ENCODE assay signal across 8 mouse cellular contexts in the genomic region with DNA sequence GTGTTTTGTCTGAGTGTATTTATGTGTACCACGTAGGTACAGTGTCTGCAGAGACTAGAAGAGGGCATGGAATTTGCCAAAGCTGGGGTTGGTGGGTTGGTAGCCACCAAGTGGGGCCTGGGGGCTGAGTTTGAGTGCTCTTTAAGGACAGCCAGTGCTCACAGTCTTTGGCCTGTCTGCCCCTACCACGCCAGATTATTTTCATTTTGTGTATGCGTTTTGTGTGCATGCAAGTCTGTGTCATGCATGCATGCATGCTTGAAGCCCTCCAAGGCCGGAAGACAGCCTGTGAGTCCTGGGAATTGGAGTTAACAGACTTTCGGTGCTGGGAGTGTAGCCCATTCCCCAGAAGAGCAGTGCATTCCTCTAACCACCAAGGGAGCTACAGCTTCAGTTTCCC. TPM values are rescaled to one million over a fixed set of nuclear protein-coding genes. Genes with fewer than 3 reads are reported as not detected.
A peak's percentile ranks its signal among the peaks of the same experiment; 100 is the strongest.
DNase-seq lines count a peak whose midpoint lies in the region; ATAC-seq and TF ChIP-seq lines count a peak whose summit lies in the region.

No protein-coding gene starts in this region.

- TF ChIP-seq EP300 in heart, postnatal 0 days (IDR thresholded peaks at IDR 0.05; ENCODE audit: low read depth): no peak

- ATAC-seq in heart, postnatal 0 days (ENCODE audit: insufficient read depth, low read depth): no peak
- ATAC-seq in hindbrain, embryonic 14.5 days (ENCODE audit: low FRiP score): no peak
- ATAC-seq in midbrain, embryonic 12.5 days (ENCODE audit: low FRiP score, low read depth): no peak

- no peak for DNase-seq in heart, postnatal 0 days (ENCODE audit: low spot score)
- no peak for DNase-seq in heart, adult 18-20 months
- no peak for DNase-seq in hindbrain, embryonic 14.5 days (ENCODE audit: low spot score)
- DNase-seq in layer of hippocampus, postnatal 36 days: no peak
- DNase-seq in cerebellum, adult 9-11 months: no peak
- no peak for DNase-seq in frontal cortex, postnatal 36 days (ENCODE audit: low spot score in 2 of 2)

- peak overlapping the region; percentile 91 for H3K4me2 ChIP-seq in heart, postnatal 0 days (ENCODE audit: low read depth, low read length)
- H3K4me2 ChIP-seq in hindbrain, embryonic 14.5 days (replicated peaks): peak overlapping the region; percentile 78
- peak overlapping the region; percentile 80 for H3K4me2 ChIP-seq in midbrain, embryonic 12.5 days (replicated peaks)

- H3K27me3 ChIP-seq in heart, postnatal 0 days (ENCODE audit: control insufficient read depth, insufficient read depth, low read length): no peaks in the 10 kb centered on the region
- no peaks in the 10 kb centered on the region for H3K27me3 ChIP-seq in hindbrain, embryonic 14.5 days (ENCODE audit: control insufficient read depth, insufficient read depth, low read length)
- no peaks in the 10 kb centered on the region for H3K27me3 ChIP-seq in midbrain, embryonic 12.5 days

- TF ChIP-seq CTCF in heart, postnatal 0 days (IDR thresholded peaks at IDR 0.05; ENCODE audit: low read depth): no peak

- peaks cover 18% of the 10 kb centered on the region for H3K4me1 ChIP-seq in heart, postnatal 0 days (ENCODE audit: control insufficient read depth, insufficient read depth)
- H3K4me1 ChIP-seq in brown adipose tissue, adult 24 weeks (ENCODE audit: control insufficient read depth, insufficient read depth, insufficient read length, low read length): peaks cover 23% of the 10 kb centered on the region
- peaks cover 16% of the 10 kb centered on the region for H3K4me1 ChIP-seq in hindbrain, embryonic 14.5 days (replicated peaks; ENCODE audit: control insufficient read depth, insufficient read depth, low read length)
- peaks cover 31% of the 10 kb centered on the region for H3K4me1 ChIP-seq in midbrain, embryonic 12.5 days

- no peak overlapping the region for H3K27ac ChIP-seq in heart, postnatal 0 days (ENCODE audit: low read depth)
- H3K27ac ChIP-seq in brown adipose tissue, adult 24 weeks (replicated peaks; ENCODE audit: low read depth, low read length): no peak overlapping the region; the same call in 1 of the 2 replicates
- H3K27ac ChIP-seq in hindbrain, embryonic 14.5 days: no peak overlapping the region
- no peak overlapping the region for H3K27ac ChIP-seq in midbrain, embryonic 12.5 days (replicated peaks)

- WGBS in heart, postnatal 0 days: 70% methylated on average over 5 of the region's 5 CpGs
- WGBS in hindbrain, embryonic 14.5 days: 86% methylated on average over 5 of the region's 5 CpGs
- WGBS in midbrain, embryonic 12.5 days: 87% methylated on average over 5 of the region's 5 CpGs

- H3K9ac ChIP-seq in heart, postnatal 0 days (replicated peaks; ENCODE audit: low read depth, low read length): 0 out of 2 replicates have a peak overlapping the region, but pooled peaks have one; percentile 97
- peak overlapping the region; percentile 95; the same call in 1 of the 2 replicates for H3K9ac ChIP-seq in hindbrain, embryonic 14.5 days
- H3K9ac ChIP-seq in midbrain, embryonic 12.5 days (replicated peaks): peak overlapping the region; percentile 84; the same call in 1 of the 2 replicates

- H3K36me3 ChIP-seq in heart, postnatal 0 days (replicated peaks; ENCODE audit: control insufficient read depth, insufficient read depth, low read length): peaks cover 47% of the 10 kb centered on the region
- peaks cover 47% of the 10 kb centered on the region for H3K36me3 ChIP-seq in hindbrain, embryonic 14.5 days (replicated peaks; ENCODE audit: control insufficient read depth, insufficient read depth)
- H3K36me3 ChIP-seq in midbrain, embryonic 12.5 days: peaks cover 47% of the 10 kb centered on the region

- H3K4me3 ChIP-seq in heart, postnatal 0 days (ENCODE audit: low read depth, low read length): peak overlapping the region; percentile 89; the same call in 1 of the 2 replicates
- H3K4me3 ChIP-seq in brown adipose tissue, adult 24 weeks (ENCODE audit: insufficient read depth, low read depth, low read length): peak overlapping the region; percentile 90
- H3K4me3 ChIP-seq in hindbrain, embryonic 14.5 days (replicated peaks; ENCODE audit: low read length): 0 out of 2 replicates have a peak overlapping the region, but pooled peaks have one; percentile 91
- H3K4me3 ChIP-seq in midbrain, embryonic 12.5 days: peak overlapping the region; percentile 73; the same call in 1 of the 2 replicates

- H3K9me3 ChIP-seq in heart, postnatal 0 days (replicated peaks; ENCODE audit: control insufficient read depth, low read length): no peaks in the 10 kb centered on the region
- no peaks in the 10 kb centered on the region for H3K9me3 ChIP-seq in hindbrain, embryonic 14.5 days (ENCODE audit: control insufficient read depth, low read length)
- H3K9me3 ChIP-seq in midbrain, embryonic 12.5 days: no peaks in the 10 kb centered on the region

RNA-seq across cellular contexts. Expression of gene Gpx4, which starts 8.4 kb away (rescaled TPM):
- 490 and 500 TPM in 2 replicates for total RNA-seq in heart, postnatal 0 days (2014; rRNA removed; ENCODE audit: low replicate concordance)
- polyA plus RNA-seq in heart, postnatal 0 days (2015; fragmentation: Nextera tagmentation; extraction: Ambion mirVana): 874 and 900 TPM in 2 replicates
- 1,000 to 10,000 TPM in 1 of 2 experiments, 100 to 1,000 TPM in 1; 983 to 1,022 TPM for total RNA-seq in heart, adult 18-20 months (2021)
- polyA plus RNA-seq in brown adipose tissue, adult 24 weeks (2012; ENCODE audit: insufficient read depth, insufficient read length, missing spikeins): 2,282 and 3,621 TPM in 2 replicates
- polyA plus RNA-seq in hindbrain, embryonic 14.5 days (2014; fragmentation: Nextera tagmentation; extraction: Ambion mirVana): 556 and 557 TPM in 2 replicates
- polyA plus RNA-seq in midbrain, embryonic 12.5 days (2016; fragmentation: Nextera tagmentation; extraction: Ambion mirVana): 483 and 524 TPM in 2 replicates
- 100 to 1,000 TPM; 445 to 446 TPM for total RNA-seq in layer of hippocampus, postnatal 36 days (2021)

RNA-seq across cellular contexts. Expression of gene Polr2e, which starts 15.8 kb away (rescaled TPM):
- total RNA-seq in heart, postnatal 0 days (2014; rRNA removed; ENCODE audit: low replicate concordance): 70.6 and 106 TPM in 2 replicates
- 120 and 123 TPM in 2 replicates for polyA plus RNA-seq in heart, postnatal 0 days (2015; fragmentation: Nextera tagmentation; extraction: Ambion mirVana)
- 10 to 100 TPM; 92.9 to 97.6 TPM for total RNA-seq in heart, adult 18-20 months (2021)
- polyA plus RNA-seq in brown adipose tissue, adult 24 weeks (2012; ENCODE audit: insufficient read depth, insufficient read length, missing spikeins): 78.3 and 85.8 TPM in 2 replicates
- polyA plus RNA-seq in hindbrain, embryonic 14.5 days (2014; fragmentation: Nextera tagmentation; extraction: Ambion mirVana): 142 and 150 TPM in 2 replicates
- 172 and 173 TPM in 2 replicates for polyA plus RNA-seq in midbrain, embryonic 12.5 days (2016; fragmentation: Nextera tagmentation; extraction: Ambion mirVana)
- 10 to 100 TPM; 74.8 to 86.0 TPM for total RNA-seq in layer of hippocampus, postnatal 36 days (2021)

RNA-seq across cellular contexts. Expression of gene Arhgap45, which starts 38.9 kb away (rescaled TPM):
- 3.9 and 11.0 TPM in 2 replicates for total RNA-seq in heart, postnatal 0 days (2014; rRNA removed; ENCODE audit: low replicate concordance)
- 1.9 TPM in 2 replicates for polyA plus RNA-seq in heart, postnatal 0 days (2015; fragmentation: Nextera tagmentation; extraction: Ambion mirVana)
- total RNA-seq in heart, adult 18-20 months (2021): 1 to 10 TPM; 3.1 to 8.7 TPM
- polyA plus RNA-seq in brown adipose tissue, adult 24 weeks (2012; ENCODE audit: insufficient read depth, insufficient read length, missing spikeins): 1.8 and 2.6 TPM in 2 replicates
- polyA plus RNA-seq in hindbrain, embryonic 14.5 days (2014; fragmentation: Nextera tagmentation; extraction: Ambion mirVana): 1.1 and 1.7 TPM in 2 replicates
- polyA plus RNA-seq in midbrain, embryonic 12.5 days (2016; fragmentation: Nextera tagmentation; extraction: Ambion mirVana): 4.5 and 5.6 TPM in 2 replicates
- total RNA-seq in layer of hippocampus, postnatal 36 days (2021): 1 to 10 TPM; 3.2 to 4.2 TPM

RNA-seq across cellular contexts. Expression of gene Sbno2, which starts 50.0 kb away (rescaled TPM):
- 21.1 and 22.0 TPM in 2 replicates for total RNA-seq in heart, postnatal 0 days (2014; rRNA removed; ENCODE audit: low replicate concordance)
- 5.9 and 6.3 TPM in 2 replicates for polyA plus RNA-seq in heart, postnatal 0 days (2015; fragmentation: Nextera tagmentation; extraction: Ambion mirVana)
- total RNA-seq in heart, adult 18-20 months (2021): 10 to 100 TPM in 1 of 2 experiments, 1 to 10 TPM in 1; 9.0 to 10.1 TPM
- 14.3 and 16.2 TPM in 2 replicates for polyA plus RNA-seq in brown adipose tissue, adult 24 weeks (2012; ENCODE audit: insufficient read depth, insufficient read length, missing spikeins)
- polyA plus RNA-seq in hindbrain, embryonic 14.5 days (2014; fragmentation: Nextera tagmentation; extraction: Ambion mirVana): 12.3 and 12.6 TPM in 2 replicates
- polyA plus RNA-seq in midbrain, embryonic 12.5 days (2016; fragmentation: Nextera tagmentation; extraction: Ambion mirVana): 14.7 and 15.7 TPM in 2 replicates
- 10 to 100 TPM; 17.2 to 20.7 TPM for total RNA-seq in layer of hippocampus, postnatal 36 days (2021)

RNA-seq across cellular contexts. Expression of gene Abca7, which starts 59.1 kb away (rescaled TPM):
- total RNA-seq in heart, postnatal 0 days (2014; rRNA removed; ENCODE audit: low replicate concordance): 10.4 and 11.4 TPM in 2 replicates
- 1.9 TPM in 2 replicates for polyA plus RNA-seq in heart, postnatal 0 days (2015; fragmentation: Nextera tagmentation; extraction: Ambion mirVana)
- 1 to 10 TPM; 6.5 to 7.6 TPM for total RNA-seq in heart, adult 18-20 months (2021)
- polyA plus RNA-seq in brown adipose tissue, adult 24 weeks (2012; ENCODE audit: insufficient read depth, insufficient read length, missing spikeins): 5.1 and 5.4 TPM in 2 replicates
- polyA plus RNA-seq in hindbrain, embryonic 14.5 days (2014; fragmentation: Nextera tagmentation; extraction: Ambion mirVana): 4.1 and 4.5 TPM in 2 replicates
- polyA plus RNA-seq in midbrain, embryonic 12.5 days (2016; fragmentation: Nextera tagmentation; extraction: Ambion mirVana): 7.6 and 8.5 TPM in 2 replicates
- total RNA-seq in layer of hippocampus, postnatal 36 days (2021): 10 to 100 TPM; 10.9 to 11.0 TPM
